Mouse (Mus musculus) forebrain, embryonic 11.5 days (tissue): Measurements from ENCODE around the gene Coq10a. TPM values are rescaled to one million over a fixed set of nuclear protein-coding genes. Genes with fewer than 3 reads are reported as not detected.

Source experiments
- ATAC-seq: fragments of 200-750 bp; cut with Nextera tagmentation; replicated peaks from 2 replicates; pipeline ENCODE4 v1.8.0; 2017; ENCODE audit warnings: moderate TSS enrichment; ENCODE audit not compliant: low FRiP score
- DNase-seq: peaks from one replicate; pipeline ENCODE4 v3.0.0-alpha.2; 2017; ENCODE audit warnings: low spot score
- H3K27ac ChIP-seq: fragments of 300-500 bp; sonication (generic); 2 replicates; pipeline ENCODE4 v1.5.1; 2014; ENCODE audit warnings: low read depth, low read length
- H3K27me3 ChIP-seq: fragments of 300-500 bp; sonication (generic); 2 replicates; pipeline ENCODE4 v1.6.1; 2014; ENCODE audit warnings: mild to moderate bottlenecking, low read length, mixed read lengths; ENCODE audit not compliant: control insufficient read depth, insufficient read depth
- H3K36me3 ChIP-seq: fragments of 300-500 bp; sonication (generic); 2 replicates; pipeline ENCODE4 v1.6.1; 2014; ENCODE audit warnings: mild to moderate bottlenecking, low read length, moderate library complexity, mixed read lengths; ENCODE audit not compliant: control insufficient read depth, insufficient read depth
- H3K4me1 ChIP-seq: fragments of 300-500 bp; sonication (generic); replicated peaks from 2 replicates; pipeline ENCODE4 v1.6.1; 2014; ENCODE audit warnings: low read length, mixed read lengths; ENCODE audit not compliant: control insufficient read depth, insufficient read depth
- H3K4me2 ChIP-seq: fragments of 300-500 bp; sonication (generic); 2 replicates; pipeline ENCODE4 v1.6.1; 2014; ENCODE audit warnings: low read depth, mild to moderate bottlenecking, low read length, moderate library complexity, mixed read lengths; ENCODE audit not compliant: severe bottlenecking
- H3K4me3 ChIP-seq: fragments of 300-500 bp; sonication (generic); 2 replicates; pipeline ENCODE4 v1.5.1; 2014; ENCODE audit warnings: low read depth, low read length
- H3K9ac ChIP-seq: fragments of 300-500 bp; sonication (generic); 2 replicates; pipeline ENCODE4 v1.6.1; 2014; ENCODE audit warnings: low read length
- H3K9me3 ChIP-seq: fragments of 300-500 bp; sonication (generic); 2 replicates; pipeline ENCODE4 v1.6.1; 2016; ENCODE audit warnings: low read length, mixed read lengths; ENCODE audit not compliant: control insufficient read depth
- WGBS: fragments of 180-500 bp; shearing (Covaris S2); extraction: QIAGEN DNeasy Blood & Tissue Kit; methylation state at CpG from one replicate; pipeline ENCODE4 v1.1.7; 2014; 5-methylcytosine and 5-hydroxymethylcytosine counted together
- polyA plus RNA-seq: library from polyadenylated mRNA; unstranded; fragments of >200 nt; fragmentation: Nextera tagmentation; extraction: Ambion mirVana; gene quantifications from 2 replicates; pipeline ENCODE4 v1.2.1, GENCODE M21; 2014

The Coq10a gene
- polyA plus RNA-seq, 1 experiment from 2014 or later = 21.0 TPM

DNA sequence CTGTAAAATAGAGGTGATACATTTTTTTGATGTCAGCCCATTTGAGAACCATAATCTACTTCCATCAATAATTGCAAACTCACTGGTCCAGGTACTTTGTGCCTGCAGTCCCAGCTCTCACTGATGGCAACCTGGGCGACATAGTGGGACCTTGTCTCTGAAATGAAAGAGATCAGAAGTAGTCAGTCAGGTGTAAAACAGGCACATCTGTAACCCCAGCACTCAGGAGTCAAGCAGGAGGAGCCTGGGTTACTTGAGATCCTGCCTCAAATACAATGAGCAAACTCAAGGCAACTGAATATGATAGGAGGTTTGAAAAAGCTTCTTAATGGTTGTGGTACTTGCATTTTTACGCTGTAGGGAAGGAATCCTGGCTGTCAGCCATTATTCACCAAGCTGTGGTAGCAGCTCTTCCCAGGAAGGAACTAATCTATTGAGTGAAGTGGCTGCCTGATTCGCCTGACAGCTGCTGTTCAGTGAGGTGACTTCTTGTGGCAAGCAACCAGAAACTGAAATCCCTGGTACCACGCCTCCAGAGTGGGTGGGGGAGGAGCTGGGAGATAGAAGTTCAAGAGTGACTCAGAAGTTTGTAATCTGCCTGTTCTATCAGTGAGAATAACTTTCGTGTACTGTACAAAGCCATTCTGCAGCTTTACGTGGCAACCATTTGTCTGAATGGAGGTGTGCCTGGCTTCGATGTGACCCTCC is 24.1 kb downstream of the Coq10a start:
- H3K27me3 ChIP-seq = no peaks in the 10 kb centered on the region
- H3K36me3 ChIP-seq = no peaks in the 10 kb centered on the region
- no peaks in the 10 kb centered on the region for H3K9me3 ChIP-seq
- no peak overlapping the region for H3K27ac ChIP-seq
- no peak overlapping the region for H3K9ac ChIP-seq
- DNase-seq = no peak
- ATAC-seq = no peak
- H3K4me1 ChIP-seq = no peaks in the 10 kb centered on the region
- no peak overlapping the region for H3K4me3 ChIP-seq
- H3K4me2 ChIP-seq = no peak overlapping the region
- 72% methylated on average over 7 of the region's 7 CpGs for WGBS

DNA sequence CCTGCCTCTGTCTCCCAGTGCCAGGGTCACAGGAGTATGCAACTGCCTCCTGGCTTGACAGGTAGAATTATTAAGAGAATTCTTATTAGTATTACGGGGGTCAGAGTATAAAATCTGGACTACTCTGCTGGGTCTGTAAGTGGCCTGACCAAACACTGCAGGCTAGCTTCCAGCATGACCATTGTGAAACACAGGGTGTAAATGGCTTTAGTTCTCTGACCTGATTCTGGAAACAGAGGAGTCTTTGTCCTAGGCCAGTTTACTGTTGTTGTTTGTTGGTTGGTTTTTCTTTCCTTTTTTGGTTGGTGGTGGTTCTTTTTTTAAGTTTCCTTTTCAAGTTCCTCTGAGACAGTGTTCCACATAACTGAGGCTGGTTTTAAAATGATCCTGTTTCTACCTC is 25.4 kb downstream of the Coq10a start:
- 92% methylated on average over 1 of the region's 1 CpGs for WGBS
- Histone ChIP-seq H3K27me3 (no peaks in the 10 kb centered on the region), H3K4me2 (no peak overlapping the region), H3K36me3 (no peaks in the 10 kb centered on the region), H3K9me3 (no peaks in the 10 kb centered on the region), H3K27ac (no peak overlapping the region), H3K9ac (no peak overlapping the region), H3K4me3 (no peak overlapping the region), H3K4me1 (0 out of 2 replicates have a peak, but pooled peaks cover 2% of the 10 kb centered on the region)
- ATAC-seq = no peak
- no peak for DNase-seq

DNA sequence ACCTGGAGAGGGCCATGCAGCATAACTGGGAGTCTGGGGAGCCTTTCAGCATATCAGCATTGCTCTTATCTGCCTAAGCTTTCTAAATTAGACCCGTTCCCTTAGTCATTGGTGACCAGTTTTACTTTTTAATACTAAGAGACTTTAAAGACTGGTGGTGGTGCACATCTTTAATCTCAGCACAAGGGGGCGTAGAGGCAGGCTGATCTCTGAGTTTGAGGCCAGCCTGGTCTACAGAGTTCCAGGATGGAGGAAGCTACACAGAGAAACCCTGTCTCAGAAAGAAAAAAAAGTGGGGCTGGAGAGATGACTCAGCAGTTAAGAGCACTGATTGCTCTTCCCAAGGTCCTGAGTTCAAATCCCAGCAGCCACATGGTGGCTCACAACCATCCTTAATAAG is 28.5 kb downstream of the Coq10a start:
- DNase-seq (no peak), ATAC-seq (no peak)
- no peaks in the 10 kb centered on the region for H3K36me3 ChIP-seq
- no peaks in the 10 kb centered on the region for H3K9me3 ChIP-seq
- H3K27ac ChIP-seq = no peak overlapping the region
- H3K27me3 ChIP-seq = no peaks in the 10 kb centered on the region
- H3K9ac ChIP-seq = no peak overlapping the region
- no peak overlapping the region for H3K4me2 ChIP-seq
- 0 out of 2 replicates have a peak, but pooled peaks cover 2% of the 10 kb centered on the region for H3K4me1 ChIP-seq
- no peak overlapping the region for H3K4me3 ChIP-seq
- 84% methylated on average over 2 of the region's 2 CpGs for WGBS

DNA sequence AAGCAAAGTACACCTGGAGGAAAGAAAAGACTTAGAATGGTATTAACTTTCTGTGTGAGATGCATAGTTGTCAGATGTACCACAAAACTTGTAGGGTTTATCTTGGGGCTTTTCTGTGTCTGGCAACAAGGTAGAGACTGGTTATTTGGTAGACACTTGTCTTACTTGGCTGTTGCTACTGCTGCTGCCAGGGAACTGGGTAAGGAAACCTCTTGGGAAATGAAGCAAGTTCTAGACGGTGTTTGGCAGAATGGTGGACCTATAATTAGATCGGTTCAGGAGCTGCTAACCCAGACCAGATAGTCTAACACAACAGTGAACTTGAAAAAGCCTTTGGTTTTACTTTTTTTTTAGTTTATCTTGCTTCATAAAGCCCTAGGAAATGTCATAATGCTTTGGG is 29.8 kb downstream of the Coq10a start:
- Histone ChIP-seq H3K36me3 (no peaks in the 10 kb centered on the region), H3K9ac (no peak overlapping the region)
- ATAC-seq = no peak

DNA sequence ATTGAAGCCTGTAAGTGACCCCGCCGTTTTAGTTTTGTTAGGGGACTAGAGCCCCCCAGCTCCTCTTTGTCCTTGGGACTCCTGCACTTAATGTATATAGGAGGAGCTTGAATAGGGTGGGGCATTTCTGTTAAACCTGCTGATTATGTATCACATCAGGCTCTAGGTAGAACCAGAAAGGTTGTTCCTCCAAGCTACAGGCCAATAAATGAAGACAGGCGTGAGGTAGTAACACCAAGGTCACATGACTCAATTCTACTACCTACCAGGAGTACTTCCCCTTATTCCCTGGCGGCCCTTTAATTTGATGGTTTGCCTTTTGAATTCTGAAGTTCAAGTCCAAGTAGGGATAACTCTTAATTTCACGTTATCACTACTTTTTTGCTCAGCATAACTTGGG is 30.4 kb downstream of the Coq10a start:
- 0 out of 2 replicates have a peak, but pooled peaks cover 2% of the 10 kb centered on the region for H3K4me1 ChIP-seq
- WGBS = 27% methylated on average over 5 of the region's 5 CpGs
- DNase-seq (no peak), ATAC-seq (no peak)
- H3K4me2 ChIP-seq = peak overlapping the region; percentile 63
- peak overlapping the region; percentile 87 for H3K4me3 ChIP-seq
- H3K36me3 ChIP-seq = no peaks in the 10 kb centered on the region
- H3K27me3 ChIP-seq = no peaks in the 10 kb centered on the region
- no peaks in the 10 kb centered on the region for H3K9me3 ChIP-seq
- H3K9ac ChIP-seq = peak overlapping the region; percentile 91
- no peak overlapping the region; the same call in 1 of the 2 replicates for H3K27ac ChIP-seq

More for the DNA sequence above, 29.8 kb downstream of the Coq10a start:
- Histone ChIP-seq H3K9me3 (no peaks in the 10 kb centered on the region), H3K27me3 (no peaks in the 10 kb centered on the region), H3K4me3 (peak overlapping the region; percentile 87; the same call in 1 of the 2 replicates), H3K27ac (no peak overlapping the region), H3K4me2 (peak overlapping the region; percentile 63), H3K4me1 (0 out of 2 replicates have a peak, but pooled peaks cover 2% of the 10 kb centered on the region)
- DNase-seq = no peak
- 90% methylated on average over 2 of the region's 2 CpGs for WGBS

DNA sequence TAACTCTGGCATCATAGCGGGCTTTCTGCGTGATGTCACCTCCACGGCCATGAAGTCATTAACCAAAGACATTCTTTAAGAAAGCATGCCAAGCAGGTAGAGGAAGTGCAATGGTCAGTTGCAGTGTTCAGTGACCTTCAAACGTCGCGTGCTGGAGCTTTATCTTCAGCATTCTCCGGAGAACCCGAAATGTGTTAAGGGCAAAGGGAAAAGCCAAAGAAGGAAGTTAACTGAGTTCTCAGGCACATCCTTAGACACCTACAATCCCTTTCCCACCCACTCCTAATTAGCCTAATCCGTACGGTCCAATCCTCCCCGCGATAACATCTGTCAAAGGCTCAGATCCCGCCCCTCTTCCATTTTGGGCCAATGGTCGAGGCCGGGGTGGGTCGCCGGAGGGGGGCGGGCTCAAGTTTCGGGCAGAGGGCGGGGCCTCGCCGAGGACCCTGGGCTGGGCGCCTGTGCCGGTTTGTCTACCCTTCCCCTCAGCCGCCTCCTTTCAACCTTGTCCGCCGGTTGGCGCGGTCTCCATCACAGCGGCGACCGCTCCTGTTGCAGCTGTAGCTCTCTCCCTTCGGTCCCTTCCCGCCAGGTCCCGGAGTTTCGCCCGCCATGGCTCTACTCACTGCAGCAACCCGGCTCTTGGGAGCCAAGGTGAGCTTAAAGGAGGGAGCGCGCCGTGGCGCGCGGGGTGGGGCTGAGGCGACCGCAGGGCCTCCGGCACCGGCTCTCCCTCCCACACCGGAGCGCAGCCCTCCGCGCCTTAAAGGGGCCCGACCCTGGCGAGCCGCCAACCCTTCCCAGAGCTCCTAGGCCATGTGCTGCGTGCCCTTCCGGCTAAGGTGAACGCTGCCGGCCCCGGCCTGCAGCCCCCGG is 31.3 kb downstream of the Coq10a start, which contains the start of gene Cs:
Gene Cs, plus strand, starts transcription at position 429 of the 876 bp plus-strand sequence.
- WGBS = 2% methylated on average over 61 of the region's 61 CpGs
- H3K4me1 ChIP-seq = 0 out of 2 replicates have a peak, but pooled peaks cover 2% of the 10 kb centered on the region
- no peaks in the 10 kb centered on the region for H3K36me3 ChIP-seq
- no peaks in the 10 kb centered on the region for H3K9me3 ChIP-seq
- DNase-seq (peak; percentile 99), ATAC-seq (peak; percentile 98)
- no peaks in the 10 kb centered on the region for H3K27me3 ChIP-seq
- peak within 1 kb of the TSS; percentile 91 for H3K9ac ChIP-seq
- H3K4me2 ChIP-seq = peak within 1 kb of the TSS; percentile 63
- peak within 1 kb of the TSS; percentile 88 for H3K27ac ChIP-seq
- H3K4me3 ChIP-seq = peak within 1 kb of the TSS; percentile 87

DNA sequence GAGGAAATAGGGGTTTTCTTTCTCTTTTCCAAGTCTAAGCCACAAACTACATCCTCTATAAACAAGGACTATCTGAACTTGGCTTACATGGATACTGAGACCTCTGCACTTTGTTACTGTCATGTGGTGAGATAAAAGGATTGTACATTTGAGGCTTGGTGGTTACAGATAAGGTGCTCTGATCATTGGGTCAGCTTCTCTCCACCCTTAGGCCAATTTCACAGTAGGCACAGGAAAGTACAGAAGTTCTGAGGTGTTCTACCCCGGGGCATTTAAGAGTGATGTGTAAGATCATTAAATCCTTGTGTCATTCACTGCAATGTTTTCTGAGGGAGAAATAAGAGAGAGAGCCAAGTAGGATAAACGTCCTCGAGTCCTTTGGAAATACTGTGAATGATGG is 32.2 kb downstream of the Coq10a start:
- Histone ChIP-seq H3K27ac (no peak overlapping the region), H3K27me3 (no peaks in the 10 kb centered on the region), H3K4me3 (peak overlapping the region; percentile 87; the same call in 1 of the 2 replicates), H3K4me2 (peak overlapping the region; percentile 63; the same call in 1 of the 2 replicates), H3K9me3 (no peaks in the 10 kb centered on the region), H3K36me3 (no peaks in the 10 kb centered on the region), H3K9ac (no peak overlapping the region), H3K4me1 (0 out of 2 replicates have a peak, but pooled peaks cover 2% of the 10 kb centered on the region)
- DNase-seq (no peak), ATAC-seq (no peak)
- 86% methylated on average over 3 of the region's 3 CpGs for WGBS

DNA sequence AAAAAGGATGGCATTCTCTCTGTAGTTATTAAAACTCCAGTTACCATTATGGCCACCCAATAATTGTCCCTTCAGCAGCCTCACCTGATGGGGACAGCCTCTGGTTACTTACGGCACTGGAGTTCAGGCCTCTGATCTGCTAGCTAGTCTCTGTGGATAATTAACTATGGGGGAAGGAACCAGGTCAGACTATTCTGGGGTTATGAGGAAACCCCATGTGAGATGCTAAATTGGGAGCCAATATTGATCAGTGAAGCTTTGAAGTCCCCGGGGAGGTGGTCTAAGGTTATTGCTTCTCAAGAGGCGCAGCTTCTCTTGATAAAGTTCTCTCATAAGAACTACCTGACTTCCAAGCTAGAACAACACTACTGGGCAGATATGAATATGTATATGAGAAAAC is 32.6 kb downstream of the Coq10a start:
- DNase-seq (no peak), ATAC-seq (no peak)
- H3K27me3 ChIP-seq = no peaks in the 10 kb centered on the region
- H3K9me3 ChIP-seq = no peaks in the 10 kb centered on the region
- H3K4me1 ChIP-seq = 0 out of 2 replicates have a peak, but pooled peaks cover 2% of the 10 kb centered on the region
- no peak overlapping the region for H3K9ac ChIP-seq
- H3K4me2 ChIP-seq = no peak overlapping the region
- H3K36me3 ChIP-seq = no peaks in the 10 kb centered on the region
- no peak overlapping the region for H3K27ac ChIP-seq
- WGBS = 92% methylated on average over 3 of the region's 3 CpGs
- H3K4me3 ChIP-seq = no peak overlapping the region
